Mouse (Mus musculus) thymus, postnatal 4 days (tissue): ENCODE results near the gene 5730596B20Rik.

Source experiments
- DNase-seq: peaks from one replicate; pipeline ENCODE4 v3.0.0; 2021

Gene 5730596B20Rik

DNA sequence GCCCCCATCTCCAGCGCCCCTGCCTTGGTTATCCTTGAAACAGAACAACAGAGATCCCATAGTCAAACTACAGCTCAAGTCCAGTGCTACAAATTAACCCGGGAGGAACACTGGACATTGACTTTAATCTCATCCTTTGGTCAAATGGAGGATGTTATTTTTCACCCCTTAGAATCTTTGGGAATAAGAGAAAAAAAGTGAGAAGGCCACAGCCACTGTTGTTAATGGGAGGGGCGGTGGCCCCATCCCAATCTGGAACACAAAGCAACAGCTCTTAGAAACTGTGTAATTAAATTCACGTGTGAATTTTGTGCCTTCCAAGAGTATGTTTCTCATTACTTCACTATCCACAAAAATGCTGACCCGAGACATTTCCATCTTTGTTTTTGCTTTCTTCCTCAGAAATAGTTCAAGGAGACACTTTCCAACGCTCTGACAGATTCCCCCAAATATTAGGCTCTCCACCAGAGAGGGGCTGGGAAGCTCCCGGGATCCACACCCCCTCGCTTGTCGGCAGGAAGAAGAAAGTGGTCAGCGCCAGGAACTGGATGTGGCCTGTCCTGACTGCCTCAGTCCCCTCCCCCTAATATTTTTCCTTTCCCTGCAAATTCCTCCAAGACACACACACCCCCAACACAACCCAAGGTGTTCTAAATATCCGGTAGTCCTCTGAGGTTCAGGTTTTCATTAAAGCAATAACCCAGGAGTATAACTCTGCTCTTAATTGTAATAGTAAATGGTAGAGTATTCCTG lies 50.3 kb downstream of the 5730596B20Rik start:
- DNase-seq: no peak

DNA sequence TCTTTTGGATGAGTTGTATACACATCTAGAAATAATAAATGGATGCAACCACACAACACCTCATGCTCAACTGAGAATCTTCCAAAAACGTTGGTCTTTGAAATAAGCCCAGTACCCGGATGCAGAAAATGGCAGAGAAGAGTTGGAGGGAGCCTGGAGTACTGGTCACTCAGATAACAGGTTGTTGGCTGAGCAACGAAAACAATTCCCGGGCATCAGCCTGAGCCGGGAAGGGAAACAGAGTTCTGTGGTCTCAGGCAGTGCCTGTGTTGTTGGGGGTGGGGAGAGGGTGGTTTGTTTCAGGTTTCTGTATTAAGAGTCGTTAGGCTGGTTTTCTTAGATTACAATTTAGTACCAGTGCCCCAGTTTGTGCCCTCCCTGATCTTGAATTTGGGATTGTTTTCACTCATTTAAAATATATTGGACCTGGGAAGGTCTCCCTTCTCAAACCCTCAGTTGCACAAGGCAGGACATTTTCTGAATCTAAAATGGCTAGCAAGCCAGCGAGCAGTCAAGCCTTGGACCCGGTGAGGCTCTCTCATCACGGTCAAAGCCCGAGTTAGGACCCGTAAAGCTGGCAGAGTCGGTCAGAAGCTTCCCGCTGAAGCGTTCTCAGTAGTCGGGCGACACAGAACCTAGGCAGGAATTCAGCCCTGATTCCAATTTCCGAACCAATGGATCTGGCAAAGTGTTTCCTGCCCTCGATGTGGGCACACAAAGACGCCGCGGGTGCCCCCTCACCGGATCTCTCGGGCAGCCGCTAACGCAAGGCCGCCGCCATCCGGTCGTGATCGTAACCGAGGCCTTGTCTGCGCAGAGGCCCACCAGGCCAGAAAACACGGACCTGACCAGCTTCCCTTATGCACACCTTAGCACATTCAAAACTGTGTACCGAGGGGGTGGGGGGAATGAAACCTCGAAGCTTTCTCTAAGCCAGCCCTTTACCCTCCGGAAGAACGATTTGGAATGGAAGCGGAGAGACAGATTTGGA lies 51.5 kb downstream of the 5730596B20Rik start:
- DNase-seq: peak; percentile 50

GRCm38 (mm10) chr6:52229558-52230416 lies 52.5 kb downstream of the 5730596B20Rik start:
- peak; percentile 33 for DNase-seq
